Mouse (Mus musculus) left cerebral cortex, postnatal 36 days (tissue): ENCODE measurements around the gene Alpk3. TPM values are rescaled to one million over a fixed set of nuclear protein-coding genes. Genes with fewer than 3 reads are reported as not detected.

Experiments
- DNase-seq, 2 experiments: peaks; one replicate each; pipeline ENCODE4 v3.0.0; 2021 to 2022; ENCODE audit warnings: low spot score in 2 of 2, mixed read lengths in 1 of 2
- intact Hi-C: fragments of 180-260 bp; cut with DNase I; formaldehyde crosslinking; loops from one replicate; pipeline ENCODE4 v1.15.1; 2025
- total RNA-seq, 2 experiments: library from RNA; stranded (reverse); gene quantifications; 2 replicates each; pipeline ENCODE4 v1.2.3; 2021

Gene Alpk3
- total RNA-seq, 2 experiments from 2014 or later, result 0.22 to 0.68 TPM

DNA sequence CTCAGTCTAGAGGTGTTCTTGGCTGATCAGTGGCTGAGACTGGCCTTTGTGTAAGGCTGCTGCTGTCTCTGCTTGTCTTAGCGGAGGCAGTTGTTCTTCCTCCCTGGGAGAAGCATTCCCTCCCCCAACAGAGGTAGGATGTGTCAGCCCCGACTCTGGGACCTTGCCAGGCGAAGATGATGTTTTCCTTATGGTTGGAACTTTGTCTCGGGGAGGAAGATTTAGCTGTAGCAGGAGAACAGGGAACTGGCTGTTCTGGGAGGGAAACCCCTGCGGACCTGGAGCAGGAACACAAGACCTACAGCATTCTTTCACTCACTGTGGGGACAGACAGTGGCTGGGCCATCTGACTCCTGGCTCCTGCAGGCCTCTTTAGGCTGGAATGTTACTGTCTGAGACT is 15.1 kb downstream of the Alpk3 start:
- peak; percentile 32 to 40 for DNase-seq
- intact Hi-C loops, result no loop called here

DNA sequence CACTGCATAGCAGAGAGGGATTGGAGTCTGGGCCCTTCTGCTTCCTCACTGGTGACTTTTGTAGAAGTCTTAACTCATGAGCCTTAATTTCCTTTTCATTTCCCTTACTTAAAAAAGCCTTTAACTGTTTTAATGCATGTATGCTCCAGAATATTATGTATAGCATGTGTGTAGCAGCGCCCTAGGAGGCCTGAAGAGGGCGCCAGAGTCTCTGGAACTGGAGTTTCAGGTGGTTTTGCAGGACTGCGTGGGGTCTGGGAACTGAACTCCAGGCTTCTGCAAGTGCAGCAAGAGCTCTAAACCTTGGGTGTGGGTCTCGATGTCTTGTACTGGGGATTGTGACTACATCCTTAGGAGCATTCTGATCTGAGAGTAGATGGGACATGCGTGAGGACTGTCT is 15.9 kb downstream of the Alpk3 start:
- intact Hi-C loops, result no loop called here
- DNase-seq, result no peak

DNA sequence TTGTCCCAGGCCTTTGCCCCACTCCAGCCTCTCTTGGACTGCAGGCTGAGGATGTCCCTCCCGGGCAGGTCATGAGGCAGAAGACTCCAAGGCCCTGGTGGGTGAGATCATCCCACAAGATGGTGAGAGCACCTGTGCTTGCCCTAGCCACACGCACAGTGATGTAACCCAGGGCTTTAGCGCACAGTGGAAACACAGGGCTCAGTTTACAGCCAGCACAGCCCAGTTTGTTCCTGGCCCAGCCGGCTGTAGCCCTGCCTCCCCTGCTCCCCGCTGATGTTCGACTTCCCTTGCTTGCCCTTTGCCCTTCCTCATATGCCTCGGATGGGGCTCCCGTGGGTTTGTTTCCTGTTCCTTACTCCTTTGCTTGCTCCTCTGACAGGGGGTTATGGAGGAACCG is 17.1 kb downstream of the Alpk3 start:
- no peak for DNase-seq
- intact Hi-C loops, result no loop called here

DNA sequence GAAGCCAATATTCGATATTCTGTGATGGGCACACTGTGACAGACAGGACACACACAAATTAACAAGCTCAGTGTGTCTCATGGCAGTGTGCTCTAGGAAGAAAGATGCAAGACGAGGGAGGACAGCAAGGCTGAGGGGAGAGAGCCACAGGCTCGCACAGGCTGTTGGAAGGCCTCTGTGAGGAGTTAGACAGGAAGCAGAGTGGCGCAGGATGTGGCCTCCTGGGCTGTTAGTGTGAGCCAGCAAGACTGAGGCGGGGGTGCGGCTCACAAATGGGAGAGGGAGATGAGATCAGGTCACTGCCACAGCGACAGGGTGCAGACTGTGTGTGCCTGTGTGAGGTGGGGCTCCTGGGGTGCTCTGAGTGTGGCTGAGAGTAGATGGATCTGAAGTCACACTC is 17.9 kb downstream of the Alpk3 start:
- intact Hi-C loops, result no loop called here

DNA sequence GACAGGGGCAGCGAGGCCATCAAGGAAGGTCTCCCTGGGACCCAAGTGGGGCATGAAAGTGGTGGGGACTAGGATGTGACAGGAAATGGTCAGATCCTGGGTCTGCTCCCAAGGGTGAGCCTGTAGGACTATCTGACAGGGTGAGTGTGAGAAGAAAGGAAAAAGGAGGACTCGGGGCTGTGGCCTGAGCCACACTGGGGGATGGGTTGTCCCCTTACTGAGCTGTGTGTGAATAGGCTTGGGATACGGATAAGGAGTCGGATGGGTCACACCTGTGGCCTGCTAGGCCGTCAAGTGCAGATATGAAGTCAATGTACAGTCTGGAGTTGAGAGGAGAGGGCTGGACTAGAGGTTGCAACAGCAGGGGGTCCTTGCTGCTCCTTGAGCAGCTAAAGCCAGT is 18.3 kb downstream of the Alpk3 start:
- no peak for DNase-seq
- intact Hi-C loops, result no loop called here

More for the DNA sequence above, 17.9 kb downstream of the Alpk3 start:
- no peak for DNase-seq

DNA sequence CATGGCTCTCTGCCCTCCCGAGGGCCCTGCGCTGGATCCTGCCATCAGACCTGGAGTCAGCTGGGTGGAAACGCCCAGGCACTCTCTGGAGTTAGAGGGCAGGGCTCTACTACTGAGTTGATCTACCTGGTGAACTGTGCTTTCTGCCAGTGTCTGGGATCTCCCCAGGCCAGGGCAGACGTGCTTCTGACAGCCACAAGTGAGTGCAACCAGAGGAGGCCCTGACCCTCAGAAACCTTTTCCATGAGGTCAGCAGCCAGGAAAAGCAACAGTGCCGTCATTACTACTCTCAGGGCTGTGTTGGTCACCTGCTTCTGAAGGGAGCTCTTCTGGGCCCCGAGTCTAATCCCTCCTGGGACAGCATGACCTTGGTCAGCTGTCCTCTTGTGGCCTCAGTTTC is 19.6 kb downstream of the Alpk3 start:
- intact Hi-C loops, result no loop called here
- no peak for DNase-seq

DNA sequence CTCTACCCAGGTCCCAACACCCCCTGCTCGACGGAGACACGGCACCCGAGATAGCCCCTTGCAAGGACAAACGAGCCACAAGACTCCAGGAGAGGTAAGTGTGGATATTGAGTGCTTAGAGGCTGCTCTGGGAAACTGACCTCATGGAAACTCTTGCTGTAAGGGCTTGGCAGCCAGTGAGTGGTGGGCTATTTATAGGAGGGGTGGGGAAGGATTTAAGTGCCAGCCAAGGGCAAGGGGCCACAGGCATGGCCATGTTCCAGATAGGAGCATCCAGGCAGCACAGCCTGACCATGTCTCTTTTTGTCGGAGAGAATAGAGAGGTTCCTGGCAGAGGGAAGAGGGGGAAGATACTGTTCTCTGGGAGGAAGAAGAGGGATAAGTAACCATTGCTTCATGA is 21.3 kb downstream of the Alpk3 start:
- intact Hi-C loops, result no loop called here

DNA sequence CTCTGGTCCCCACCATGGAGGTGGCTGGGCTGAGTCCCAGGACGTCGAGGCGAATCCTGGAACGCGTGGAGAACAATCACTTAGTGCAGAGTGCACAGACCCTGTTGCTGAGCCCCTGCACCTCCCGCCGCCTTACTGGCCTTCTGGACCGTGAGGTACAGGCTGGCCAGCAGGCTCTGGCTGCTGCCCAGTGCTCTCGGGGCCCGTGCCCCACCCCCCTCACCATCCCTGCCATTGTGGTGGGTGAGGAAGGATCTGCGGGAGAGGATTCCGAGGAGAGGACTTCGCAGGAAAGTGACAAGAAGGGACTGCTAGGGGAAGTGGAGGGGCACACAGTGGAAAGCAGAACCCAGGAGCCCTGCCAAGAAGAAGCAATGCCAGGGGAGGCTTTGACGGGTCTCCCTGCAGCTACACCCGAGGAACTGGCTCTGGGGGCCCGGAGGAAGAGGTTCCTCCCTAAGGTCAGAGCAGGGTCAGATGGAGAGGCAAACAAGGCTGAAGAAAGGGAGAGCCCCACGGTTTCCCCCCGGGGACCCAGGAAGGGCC is 36.1 kb downstream of the Alpk3 start:
- DNase-seq, result no peak
- intact Hi-C loops, result no loop called here

More for the DNA sequence above, 21.3 kb downstream of the Alpk3 start:
- no peak for DNase-seq

DNA sequence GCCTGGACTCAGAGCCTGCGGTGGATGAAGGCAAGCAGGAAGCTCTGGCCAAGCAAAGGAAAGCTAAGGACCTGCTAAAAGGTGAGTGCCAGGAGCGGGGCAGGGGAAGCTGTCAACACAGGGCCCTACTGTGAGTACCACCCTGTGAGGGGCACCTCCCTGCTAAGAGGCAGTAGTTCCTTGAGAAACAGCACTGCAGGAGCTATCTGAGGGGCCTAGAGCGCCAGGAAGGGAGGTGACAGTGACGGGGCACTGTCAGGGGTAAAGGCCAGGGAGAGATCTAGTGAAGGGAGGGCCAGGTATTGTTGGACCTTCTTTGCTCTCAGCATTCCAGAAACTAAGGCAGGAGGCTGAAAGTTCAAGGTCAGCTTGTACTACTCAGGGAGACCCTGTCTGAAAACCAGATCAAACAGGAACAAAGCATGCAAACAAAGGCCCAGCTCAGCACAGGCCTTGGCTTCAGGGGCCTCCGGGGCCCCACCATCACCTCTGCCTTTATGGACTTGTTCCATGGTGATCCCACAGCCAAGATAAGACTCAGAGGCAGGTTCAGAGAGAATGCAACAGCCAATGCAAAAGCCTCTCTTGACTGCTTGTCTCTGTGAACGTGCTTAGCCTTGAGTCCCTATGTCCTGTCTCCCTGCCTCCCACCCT is 36.8 kb downstream of the Alpk3 start:
- DNase-seq, result no peak
- intact Hi-C loops, result no loop called here

DNA sequence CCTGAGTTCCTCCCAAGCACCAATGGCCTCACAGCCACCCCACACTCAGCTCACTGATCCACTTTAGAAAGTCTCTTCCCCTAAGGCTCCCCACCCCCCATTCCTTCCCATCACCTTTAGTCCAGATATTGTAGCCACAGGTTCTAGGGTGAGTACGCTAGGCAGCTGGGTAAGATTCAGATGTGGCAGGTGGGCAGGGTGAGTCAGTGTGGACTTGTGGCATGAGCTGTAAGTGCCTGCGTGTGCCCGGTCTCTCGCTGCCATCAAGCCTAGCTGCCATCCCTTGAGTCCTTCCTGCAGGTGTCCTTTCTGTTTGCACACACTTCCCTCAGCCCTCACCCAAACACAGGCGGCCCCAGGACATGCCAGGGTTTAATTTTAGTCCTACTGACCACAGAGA is 42.9 kb downstream of the Alpk3 start:
- intact Hi-C loops, result no loop called here
- no peak for DNase-seq

DNA sequence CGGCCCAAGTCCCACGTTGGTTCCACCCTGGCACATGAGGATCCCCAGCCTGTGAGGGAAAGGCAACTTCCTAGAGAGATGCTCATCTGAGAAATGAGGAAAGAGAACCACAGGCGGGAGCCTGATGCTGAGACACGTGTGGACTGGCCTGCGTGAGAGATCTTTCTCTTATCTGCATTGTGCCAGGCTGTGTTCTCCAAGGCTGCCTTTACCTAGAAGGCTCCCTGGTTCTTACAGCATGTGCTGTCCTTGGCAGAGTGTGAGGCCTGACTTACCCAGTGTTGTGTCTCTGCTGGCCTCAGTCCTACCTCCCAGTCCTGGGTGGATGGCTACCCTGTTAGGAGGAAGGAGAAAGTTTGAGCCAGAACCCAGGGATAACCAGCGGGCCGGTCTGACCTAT is 45.5 kb downstream of the Alpk3 start:
- intact Hi-C loops, result no loop called here

DNA sequence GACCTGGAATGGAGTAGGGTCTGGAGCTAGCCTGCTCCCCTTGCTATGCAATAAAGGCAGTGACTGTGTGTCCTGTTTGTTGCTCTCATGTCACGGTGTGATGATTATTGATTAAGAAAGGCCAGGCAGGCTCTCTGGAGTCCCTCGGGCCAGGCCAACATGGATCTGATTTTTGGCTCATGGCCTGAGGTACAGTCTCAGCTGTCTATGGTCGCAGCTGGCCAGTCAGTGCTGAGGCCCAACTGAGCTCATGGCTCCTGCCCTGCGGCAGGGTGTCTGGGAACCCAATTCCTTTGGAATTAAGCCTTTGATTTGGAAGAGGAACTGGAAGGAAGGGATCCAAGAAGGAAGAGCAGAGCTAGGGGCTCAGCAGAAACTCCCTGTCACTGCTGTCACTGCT is 48.1 kb downstream of the Alpk3 start:
- intact Hi-C loops, result no loop called here
- no peak for DNase-seq

More for the DNA sequence above, 45.5 kb downstream of the Alpk3 start:
- no peak for DNase-seq

DNA sequence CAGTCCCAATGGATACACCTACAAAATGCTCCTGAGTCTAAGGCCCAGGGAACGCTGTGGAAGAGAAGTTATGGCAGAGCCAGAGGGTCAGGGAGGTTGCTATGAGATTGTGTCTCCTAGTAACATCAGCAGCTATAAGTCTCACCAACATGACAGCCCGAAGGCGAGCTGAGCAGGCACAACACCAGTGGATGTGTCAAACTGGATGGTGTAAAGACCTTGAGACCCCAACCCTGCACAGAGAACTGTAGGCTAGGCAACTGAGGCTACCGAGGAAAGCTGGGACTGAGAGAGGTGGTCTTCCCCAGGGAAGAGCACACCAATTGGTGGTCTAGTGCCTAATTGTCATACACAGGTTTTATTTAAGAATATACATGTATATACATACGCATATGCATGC is 50.8 kb downstream of the Alpk3 start:
- intact Hi-C loops, result no loop called here
- no peak for DNase-seq

DNA sequence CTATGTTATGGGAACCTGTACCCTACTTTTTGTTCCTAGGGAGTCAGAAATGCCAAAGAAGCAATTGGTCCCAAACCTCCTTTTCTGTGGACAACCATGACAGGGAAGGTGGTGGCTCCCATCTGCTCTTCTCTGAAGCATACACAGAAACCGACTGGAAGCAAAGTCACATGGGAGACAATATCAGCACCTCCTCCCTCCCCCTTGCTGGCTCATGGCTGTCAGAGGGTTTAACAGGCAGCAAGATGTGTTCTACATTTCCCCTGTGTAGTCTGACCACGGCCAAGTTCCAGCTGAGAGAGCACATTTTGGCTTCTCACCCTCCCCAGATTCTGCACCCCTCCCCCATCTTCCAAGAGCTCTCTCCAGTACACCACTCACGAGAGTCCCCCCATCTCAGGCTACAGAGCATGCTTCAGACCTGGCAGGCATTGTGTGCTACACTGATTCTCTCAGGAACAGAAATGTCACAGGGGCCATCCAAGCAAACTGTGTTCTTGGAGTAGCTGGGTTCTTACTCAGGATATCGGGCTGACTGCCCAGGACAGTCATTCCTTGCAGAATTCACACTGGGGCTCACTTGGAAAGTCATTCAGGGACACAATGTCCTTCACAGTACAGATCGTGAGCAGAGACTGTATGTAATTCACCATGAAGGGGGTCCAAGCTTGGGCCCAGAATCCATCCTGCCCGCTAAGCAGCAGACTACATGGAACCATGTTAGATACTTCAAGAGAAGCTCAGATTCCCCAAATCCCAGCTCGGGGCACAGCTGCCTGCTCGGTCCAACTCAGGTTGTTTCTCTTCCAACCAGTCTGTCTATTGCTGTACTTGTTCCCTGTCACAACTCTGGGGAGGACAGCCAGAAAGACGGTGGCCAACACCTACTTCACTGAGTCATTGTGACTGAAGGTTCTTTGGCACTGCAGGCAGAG is 52.6 kb downstream of the Alpk3 start:
- no peak for DNase-seq
- intact Hi-C loops, result no loop called here

DNA sequence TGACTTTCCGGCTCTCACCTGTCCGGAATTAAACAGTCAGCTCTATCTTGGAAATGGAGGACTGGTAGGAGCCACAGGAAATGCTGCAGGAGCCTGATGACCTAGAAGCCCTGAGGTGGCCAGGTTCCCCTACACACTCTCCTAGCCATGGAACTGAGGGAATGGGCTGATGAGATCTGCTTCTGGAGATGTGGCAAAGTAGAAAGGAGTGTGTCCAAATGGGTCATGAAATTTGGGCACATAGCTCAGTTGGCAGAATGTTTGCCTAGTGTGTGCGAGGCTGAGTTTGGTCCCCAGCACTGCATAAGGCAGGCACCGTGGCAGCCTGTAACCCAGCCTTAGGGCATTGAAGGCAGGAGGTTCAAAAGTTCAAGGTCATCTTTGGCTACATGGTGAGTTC is 53.4 kb downstream of the Alpk3 start:
- intact Hi-C loops, result no loop called here
- no peak for DNase-seq

DNA sequence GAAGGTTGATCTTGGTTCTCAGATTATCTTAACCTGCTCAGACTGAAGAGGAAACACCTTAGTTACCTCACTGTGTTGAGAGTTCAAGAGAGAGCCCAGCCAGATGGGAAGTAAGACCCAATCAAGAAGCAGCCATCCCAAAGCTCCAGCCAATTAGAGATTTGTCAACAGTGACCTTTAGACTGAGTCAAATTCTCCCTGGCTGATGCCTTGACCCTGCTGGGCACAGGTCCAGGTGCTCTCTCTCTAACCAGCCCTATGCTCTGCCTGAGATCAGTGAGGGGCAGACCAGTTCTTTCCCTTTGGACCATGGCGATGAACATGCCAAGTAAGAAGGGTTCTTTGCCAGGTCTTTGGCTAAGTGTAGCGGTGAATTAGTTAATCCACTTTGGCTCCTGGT is 54.3 kb downstream of the Alpk3 start:
- intact Hi-C loops, result no loop called here
- DNase-seq, result no peak

DNA sequence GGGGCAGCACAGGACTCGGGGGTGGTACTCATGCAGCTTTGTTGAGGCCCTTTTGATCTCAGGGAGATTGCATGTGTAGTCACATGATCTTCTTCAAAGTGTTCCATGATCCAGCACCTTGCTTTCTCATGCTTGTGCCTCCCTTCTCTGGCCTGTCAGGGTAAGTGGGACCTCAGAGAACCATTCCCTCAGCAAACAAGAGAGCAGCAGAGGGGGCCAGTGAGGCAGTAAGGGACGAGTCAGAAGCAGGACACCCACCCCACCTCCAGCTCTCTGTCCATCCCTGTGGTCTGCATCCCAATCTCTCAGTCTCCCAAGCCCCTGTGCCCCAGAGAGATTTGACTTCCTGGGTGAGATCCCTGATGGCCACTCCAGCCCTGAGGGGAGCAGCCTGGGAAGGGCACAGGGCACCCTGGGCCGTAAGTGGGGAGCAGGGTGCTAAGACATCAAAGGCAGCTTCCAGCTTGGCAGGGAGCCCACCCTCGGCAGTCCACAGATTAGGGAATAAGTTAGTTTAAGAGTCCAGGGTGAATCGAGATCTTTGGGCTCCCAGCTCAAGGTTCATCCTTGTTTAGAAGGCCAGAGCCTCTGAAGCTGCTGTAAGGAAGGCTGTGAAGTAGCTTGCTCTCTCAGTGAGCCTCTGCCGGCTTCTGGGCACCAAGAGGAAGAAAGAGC is 55.4 kb downstream of the Alpk3 start:
- intact Hi-C loops, result no loop called here
- DNase-seq, result no peak

DNA sequence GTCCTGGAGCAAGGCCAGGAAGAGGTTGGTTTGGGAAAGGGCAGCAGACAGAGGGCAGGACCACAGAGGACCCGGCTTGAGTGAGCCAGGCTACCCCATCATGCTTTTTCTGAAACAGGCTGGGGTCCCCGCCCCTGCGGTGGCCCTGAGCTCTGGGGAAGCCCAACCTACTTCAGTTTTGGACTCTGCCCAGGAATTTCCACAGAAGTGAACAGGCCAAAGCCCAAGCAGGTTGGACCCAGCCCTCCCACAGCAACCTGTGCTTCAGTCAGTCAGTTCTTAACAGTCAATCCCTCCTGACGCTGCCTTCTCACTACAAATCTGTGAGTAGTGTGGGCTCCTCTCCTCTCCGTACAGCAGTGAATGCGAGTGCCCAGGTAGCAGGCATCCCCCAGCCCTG is 57.2 kb downstream of the Alpk3 start, which contains the start of gene Slc28a1:
Gene Slc28a1, plus strand, starts transcription at position 245 of the 400 bp plus-strand sequence.
- intact Hi-C loops, result no loop called here
- DNase-seq, result no peak

DNA sequence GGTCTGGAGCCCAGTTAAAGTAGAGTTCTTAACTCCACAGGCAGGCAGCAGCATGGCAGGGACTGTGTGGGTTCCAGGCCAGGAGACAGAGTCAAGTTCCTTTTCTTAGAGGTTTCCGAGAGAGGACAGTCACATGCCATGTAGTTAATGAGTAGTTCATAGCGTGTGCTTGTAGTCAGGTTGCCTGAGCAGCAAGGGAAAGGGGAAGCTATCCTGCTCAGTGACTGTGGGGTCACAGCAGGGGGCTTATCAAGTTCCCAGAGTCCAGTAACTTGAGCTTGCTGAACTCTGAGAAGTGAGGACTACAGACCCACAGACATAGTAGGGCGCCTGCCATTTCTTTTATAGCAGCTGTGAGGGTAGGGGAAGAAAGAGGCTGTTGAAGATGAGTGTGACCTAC is 63.7 kb downstream of the Alpk3 start:
- intact Hi-C loops, result no loop called here
- DNase-seq, result no peak

DNA sequence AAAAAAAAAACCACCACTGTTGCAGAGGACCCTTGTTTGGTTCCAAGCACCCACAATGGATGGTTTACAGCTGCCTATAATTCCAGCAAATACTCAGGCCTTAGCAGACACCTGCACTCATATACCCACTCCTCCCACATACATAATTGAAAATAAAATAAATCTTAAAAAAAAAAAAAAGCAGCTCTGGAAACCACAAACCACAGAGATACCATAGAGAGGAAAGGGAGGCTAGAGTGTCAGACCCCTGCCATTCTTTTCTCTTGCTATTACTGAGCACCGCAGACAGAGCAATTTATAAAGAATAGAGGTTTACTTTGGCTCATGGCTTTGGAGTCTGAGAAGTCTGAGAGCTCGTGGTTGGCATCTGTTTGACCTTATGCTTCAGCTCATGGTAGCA is 65.4 kb downstream of the Alpk3 start:
- intact Hi-C loops, result no loop called here
- DNase-seq, result no peak
